Comparison of ENCODE assay signal across 10 mouse cellular contexts in the genomic region with DNA sequence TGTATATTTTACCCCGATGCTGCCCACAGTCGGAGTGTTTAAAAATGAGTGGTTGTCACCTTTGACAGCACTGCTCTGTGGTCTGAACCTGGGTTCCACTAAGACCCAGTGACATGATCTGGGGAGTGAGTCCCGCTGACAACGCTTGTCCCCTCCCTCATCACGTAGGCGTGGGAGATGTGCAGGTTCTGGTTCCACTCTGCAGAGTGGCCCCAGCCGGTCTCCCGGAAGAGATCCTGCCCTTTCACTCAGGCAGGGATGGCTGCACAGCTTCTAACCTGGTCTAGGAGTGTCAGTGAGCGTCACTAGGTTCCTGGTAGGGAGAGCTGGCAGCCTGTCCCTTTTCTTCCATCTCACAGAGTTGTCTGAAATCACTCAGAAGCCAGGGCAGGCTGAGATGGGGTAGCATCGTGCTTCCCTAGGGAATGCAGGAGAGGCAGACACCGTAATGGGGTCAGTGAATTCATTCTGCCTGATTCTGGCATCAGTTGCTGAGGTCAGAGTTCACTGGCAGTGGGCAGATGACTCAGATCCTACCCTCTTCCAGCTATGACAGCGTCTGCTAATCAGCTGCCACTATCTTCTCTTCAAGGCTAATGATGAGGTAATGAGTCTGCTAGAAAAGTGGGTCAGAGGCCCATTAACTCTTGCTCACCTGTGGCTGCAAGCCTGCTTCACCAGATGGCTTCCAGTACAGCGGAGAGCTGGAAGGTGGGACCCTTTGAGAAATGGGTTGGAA. TPM values are rescaled to one million over a fixed set of nuclear protein-coding genes. Genes with fewer than 3 reads are reported as not detected.
DNase-seq lines count a peak whose midpoint lies in the region; ATAC-seq lines count a peak whose summit lies in the region.
"Had no signal": no experiment of that assay in that cellular context is flagged by ENCODE, and none has a peak within 500 bp of the region (broad histone marks: within the 10 kb centered on the region; RNA-seq: fewer than 3 reads in every experiment).

No protein-coding gene starts in this region.

- 35% methylated on average over 13 of the region's 13 CpGs for WGBS in kidney, embryonic 16.5 days

- no peak overlapping the region for H3K4me2 ChIP-seq in kidney, embryonic 16.5 days (replicated peaks; ENCODE audit: low read depth, low read length)
- H3K4me2 ChIP-seq: stomach, embryonic 15.5 days had no signal

- H3K4me1 ChIP-seq in kidney, embryonic 16.5 days (ENCODE audit: insufficient read depth, low read length) = peaks cover 3% of the 10 kb centered on the region; the same call in 1 of the 2 replicates
- H3K4me1 ChIP-seq: stomach, embryonic 15.5 days had no signal

- no peak for DNase-seq in kidney, adult 9 months
- peak; percentile 15 for DNase-seq in NIH3T3 (ENCODE audit: low read depth)
- peak; percentile 59 for DNase-seq in adrenal gland, postnatal 25 days
- peak; percentile 53 for DNase-seq in mesoderm, embryonic 11.5 days (ENCODE audit: low read depth, low spot score)
- no peak for DNase-seq in urinary bladder, adult 2 months (ENCODE audit: low spot score)
- no peak for DNase-seq in gastrocnemius, postnatal 25 days
- DNase-seq: gastrocnemius, postnatal 10 days had no signal

- peak; percentile 39 for ATAC-seq in kidney, embryonic 16.5 days (ENCODE audit: low FRiP score, low TSS enrichment)

- no peak overlapping the region for H3K4me3 ChIP-seq in kidney, embryonic 16.5 days (ENCODE audit: low read length)
- H3K4me3 ChIP-seq: stomach, embryonic 15.5 days had no signal

- no peak overlapping the region for H3K9ac ChIP-seq in kidney, embryonic 16.5 days (replicated peaks; ENCODE audit: low read length)
- H3K9ac ChIP-seq: liver, embryonic 14.5 days; stomach, embryonic 15.5 days had no signal

- no peaks in the 10 kb centered on the region for H3K9me3 ChIP-seq in kidney, embryonic 16.5 days (ENCODE audit: low read length)
- H3K9me3 ChIP-seq: stomach, embryonic 15.5 days had no signal

- H3K36me3 ChIP-seq in kidney, embryonic 16.5 days (ENCODE audit: insufficient read depth, low read length) = no peaks in the 10 kb centered on the region
- H3K36me3 ChIP-seq: stomach, embryonic 15.5 days had no signal

- H3K27ac ChIP-seq in kidney, embryonic 16.5 days (ENCODE audit: low read length) = no peak overlapping the region
- H3K27ac ChIP-seq: liver, embryonic 14.5 days; stomach, embryonic 15.5 days had no signal

- H3K27me3 ChIP-seq in kidney, embryonic 16.5 days (ENCODE audit: insufficient read depth, low read length) = no peaks in the 10 kb centered on the region
- H3K27me3 ChIP-seq: stomach, embryonic 15.5 days had no signal

RNA-seq across cellular contexts. Expression of gene Tox2, which starts 36.7 kb away (rescaled TPM):
- polyA plus RNA-seq in kidney, embryonic 16.5 days (2015; fragmentation: Nextera tagmentation; extraction: Ambion mirVana) = 1.8 and 2.0 TPM in 2 replicates
- 2.7 and 3.0 TPM in 2 replicates for total RNA-seq in adrenal gland, postnatal 25 days (2021)
- polyA plus RNA-seq in urinary bladder, adult 2 months (2012; rRNA removed) = 4.5 and 6.1 TPM in 2 replicates
- total RNA-seq in gastrocnemius, postnatal 25 days (2021) = under 1 TPM; 0.10 to 0.32 TPM

Comparison
In these comparisons a context has a peak if more than half of its experiments do, and no peak if none do; other contexts are left out.
1. DNase-seq: peak in NIH3T3 (single experiment), adrenal gland, postnatal 25 days (single experiment) and mesoderm, embryonic 11.5 days (single experiment); none in kidney, adult 9 months (single experiment), urinary bladder, adult 2 months (single experiment) and gastrocnemius, postnatal 25 days (single experiment).